Mouse (Mus musculus) thymus, adult 2 months (tissue): Measurements from ENCODE around the gene Gtf2h1. TPM values are rescaled to one million over a fixed set of nuclear protein-coding genes. Genes with fewer than 3 reads are reported as not detected.
"Not testable (repeated sequence)": the region's sequence is repeated elsewhere in the genome, so short reads cannot be mapped to it uniquely, and the experiment has no call there.

Source experiments
- DNase-seq: peaks from one replicate; pipeline ENCODE4 v3.0.0; 2021
- H3K27ac ChIP-seq: fragments of 200-500 bp; 2 replicates; pipeline ENCODE4 v1.5.1; 2012; ENCODE audit warnings: low read length, control low read depth; ENCODE audit not compliant: control insufficient read depth, insufficient read depth
- H3K27me3 ChIP-seq: fragments of 200-500 bp; 2 replicates; pipeline ENCODE4 v1.6.1; 2012; ENCODE audit warnings: mild to moderate bottlenecking, low read length, moderate library complexity, mixed read lengths; ENCODE audit not compliant: control insufficient read depth, insufficient read depth
- H3K36me3 ChIP-seq: fragments of 200-500 bp; 2 replicates; pipeline ENCODE4 v1.6.1; 2012; ENCODE audit warnings: mild to moderate bottlenecking, low read length, moderate library complexity; ENCODE audit not compliant: control insufficient read depth, insufficient read depth
- H3K4me1 ChIP-seq: fragments of 200-500 bp; replicated peaks from 2 replicates; pipeline ENCODE4 v1.6.1; 2012; ENCODE audit warnings: low read length; ENCODE audit not compliant: control insufficient read depth, insufficient read depth
- H3K4me3 ChIP-seq: fragments of 200-500 bp; 2 replicates; pipeline ENCODE4 v1.5.1; 2012; ENCODE audit warnings: mild to moderate bottlenecking, low read length, control low read depth, moderate library complexity; ENCODE audit not compliant: control insufficient read depth, insufficient read depth
- CTCF ChIP-seq: fragments of 200-500 bp; IDR thresholded peaks from 2 replicates; pipeline ENCODE4 v1.5.1; 2012; ENCODE audit warnings: mild to moderate bottlenecking, control low read depth, low read length, moderate library complexity, borderline replicate concordance; ENCODE audit not compliant: control insufficient read depth, poor library complexity, insufficient read depth; ENCODE audit errors: extremely low read depth
- POLR2A ChIP-seq: fragments of 200-500 bp; IDR thresholded peaks from 2 replicates; pipeline ENCODE4 v1.6.1; 2012; ENCODE audit warnings: mild to moderate bottlenecking, low read length, control low read depth, moderate library complexity; ENCODE audit not compliant: control insufficient read depth, poor library complexity, insufficient read depth; ENCODE audit errors: extremely low read depth
- WGBS: fragments of 180-500 bp; shearing (Covaris S2); methylation state at CpG from one replicate; pipeline ENCODE4 v1.1.7; 2018; 5-methylcytosine and 5-hydroxymethylcytosine counted together
- polyA plus RNA-seq: library from polyadenylated mRNA; depleted of rRNA; stranded (reverse); fragments of >200 nt; gene quantifications from 2 replicates; pipeline ENCODE4 v1.2.3, GENCODE M21; 2012

Gene Gtf2h1
- polyA plus RNA-seq, 1 experiment, result 14.4 TPM

GRCm38 (mm10) chr7:46829911-46830310, 34.0 kb downstream of the Gtf2h1 start:
- Histone ChIP-seq H3K27ac (no peak overlapping the region), H3K4me1 (peaks cover 37% of the 10 kb centered on the region), H3K27me3 (no peaks in the 10 kb centered on the region), H3K4me3 (no peak overlapping the region), H3K36me3 (no peaks in the 10 kb centered on the region)
- no peak for DNase-seq
- TF ChIP-seq POLR2A (no peak), CTCF (no peak)
- 95% methylated on average over 12 of the region's 12 CpGs for WGBS

GRCm38 (mm10) chr7:46830799-46831590, 35.1 kb downstream of the Gtf2h1 start:
- H3K4me3 ChIP-seq, result no peak overlapping the region
- no peaks in the 10 kb centered on the region for H3K27me3 ChIP-seq
- no peak for TF ChIP-seq POLR2A
- no peak for TF ChIP-seq CTCF
- H3K27ac ChIP-seq, result peak overlapping the region; percentile 84
- H3K36me3 ChIP-seq, result no peaks in the 10 kb centered on the region
- H3K4me1 ChIP-seq, result peaks cover 37% of the 10 kb centered on the region
- DNase-seq, result peak; percentile 38
- WGBS, result 43% methylated on average over 13 of the region's 13 CpGs

GRCm38 (mm10) chr7:46831693-46832092, 35.8 kb downstream of the Gtf2h1 start:
- 58% methylated on average over 8 of the region's 8 CpGs for WGBS
- Histone ChIP-seq H3K4me1 (peaks cover 37% of the 10 kb centered on the region), H3K27ac (peak overlapping the region; percentile 84), H3K36me3 (no peaks in the 10 kb centered on the region), H3K4me3 (no peak overlapping the region), H3K27me3 (no peaks in the 10 kb centered on the region)
- no peak for TF ChIP-seq POLR2A
- no peak for TF ChIP-seq CTCF
- no peak for DNase-seq

GRCm38 (mm10) chr7:46832112-46832810, 36.4 kb downstream of the Gtf2h1 start:
- not testable (repeated sequence) for H3K4me3 ChIP-seq, H3K27me3 ChIP-seq, H3K36me3 ChIP-seq
- peak overlapping the region; percentile 84 for H3K27ac ChIP-seq
- WGBS, result 69% methylated on average over 11 of the region's 11 CpGs
- peak; percentile 21 for DNase-seq
- peaks cover 40% of the 10 kb centered on the region for H3K4me1 ChIP-seq

DNA sequence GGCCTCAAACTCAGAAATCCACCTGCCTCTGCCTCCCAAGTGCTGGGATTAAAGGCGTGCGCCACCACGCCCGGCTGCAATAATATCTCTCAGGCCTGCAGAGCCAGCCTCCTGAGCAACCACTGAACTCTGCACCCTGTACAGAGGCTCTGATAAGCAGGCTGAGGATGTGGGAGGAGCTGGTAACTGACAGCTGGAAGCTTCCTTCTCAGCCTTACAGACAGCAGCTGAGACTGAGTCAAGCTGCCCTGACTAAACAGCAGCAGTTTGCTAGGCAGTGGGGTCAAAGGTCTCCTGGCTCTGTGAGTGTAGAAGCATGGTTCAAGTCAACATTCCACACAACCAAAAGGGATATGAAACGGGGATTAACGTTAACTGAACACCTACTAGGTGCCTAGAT, 37.4 kb downstream of the Gtf2h1 start:
- H3K4me3 ChIP-seq, result no peak overlapping the region
- WGBS, result 20% methylated on average over 6 of the region's 6 CpGs
- no peaks in the 10 kb centered on the region for H3K27me3 ChIP-seq
- no peaks in the 10 kb centered on the region for H3K36me3 ChIP-seq
- no peak for TF ChIP-seq POLR2A
- 0 out of 2 replicates have a peak, but pooled peaks have one; percentile 19 for TF ChIP-seq CTCF
- H3K4me1 ChIP-seq, result peaks cover 47% of the 10 kb centered on the region
- peak; percentile 74 for DNase-seq
- peak overlapping the region; percentile 84 for H3K27ac ChIP-seq

DNA sequence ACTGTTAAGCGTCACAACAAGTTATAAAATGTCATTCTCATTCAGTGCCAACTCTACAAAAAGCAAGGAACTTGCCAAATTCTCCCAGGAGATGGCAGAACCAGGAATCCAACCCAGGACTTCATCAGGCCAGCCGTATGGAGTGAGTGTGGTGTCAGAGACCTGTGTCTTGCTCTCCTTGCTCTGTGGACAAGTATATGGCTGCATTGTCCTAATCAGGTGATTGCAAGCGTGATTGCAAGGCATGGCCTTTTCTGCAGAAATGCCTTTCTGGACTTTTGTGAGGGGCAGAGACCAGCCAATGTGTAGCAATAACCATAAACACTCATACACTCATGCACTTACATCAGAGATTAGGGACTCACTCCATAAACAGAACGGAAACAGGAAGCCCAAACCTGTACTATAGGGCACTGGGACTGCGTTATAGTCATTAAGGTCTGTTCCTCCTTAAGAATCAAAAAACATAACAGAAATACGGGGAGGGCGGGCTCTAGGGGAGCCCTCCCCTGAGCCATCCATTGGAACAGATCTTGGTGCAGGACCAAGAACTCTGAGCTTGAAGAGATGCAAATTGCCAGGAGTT, 37.9 kb downstream of the Gtf2h1 start:
- Histone ChIP-seq H3K4me1 (peaks cover 51% of the 10 kb centered on the region), H3K4me3 (no peak overlapping the region)
- 65% methylated on average over 7 of the region's 7 CpGs for WGBS

More for the DNA sequence above, 37.9 kb downstream of the Gtf2h1 start:
- Histone ChIP-seq H3K27me3 (no peaks in the 10 kb centered on the region), H3K36me3 (no peaks in the 10 kb centered on the region), H3K27ac (peak overlapping the region; percentile 84)
- DNase-seq, result no peak
- TF ChIP-seq CTCF (no peak), POLR2A (no peak)
